Mouse (Mus musculus) stomach, postnatal 0 days (tissue): ENCODE data around the gene Aqp6. TPM values are rescaled to one million over a fixed set of nuclear protein-coding genes. Genes with fewer than 3 reads are reported as not detected.

ENCODE experiments used
- ATAC-seq: fragments of 200-750 bp; cut with Nextera tagmentation; 2 replicates; pipeline ENCODE4 v1.8.0; 2017; ENCODE audit not compliant: low FRiP score, low TSS enrichment
- DNase-seq: peaks from one replicate; pipeline ENCODE4 v3.0.0-alpha.2; 2016; ENCODE audit warnings: low spot score
- H3K27ac ChIP-seq: fragments of 300-500 bp; sonication (generic); replicated peaks from 2 replicates; pipeline ENCODE4 v1.5.1; 2014; ENCODE audit warnings: mild to moderate bottlenecking, control low read depth
- H3K27me3 ChIP-seq: fragments of 300-500 bp; sonication (generic); 2 replicates; pipeline ENCODE4 v1.6.1; 2014; ENCODE audit warnings: low read length; ENCODE audit not compliant: control insufficient read depth, insufficient read depth
- H3K36me3 ChIP-seq: fragments of 300-500 bp; sonication (generic); 2 replicates; pipeline ENCODE4 v1.6.1; 2014; ENCODE audit warnings: low read length, mixed read lengths; ENCODE audit not compliant: control insufficient read depth, insufficient read depth
- H3K4me1 ChIP-seq: fragments of 300-500 bp; sonication (generic); replicated peaks from 2 replicates; pipeline ENCODE4 v1.6.1; 2014; ENCODE audit warnings: antibody characterized with exemption; ENCODE audit not compliant: control insufficient read depth, insufficient read depth
- H3K4me2 ChIP-seq: fragments of 300-500 bp; sonication (generic); replicated peaks from 2 replicates; pipeline ENCODE4 v1.6.1; 2014; ENCODE audit warnings: low read depth, mild to moderate bottlenecking, control low read depth, moderate library complexity
- H3K4me3 ChIP-seq: fragments of 300-500 bp; sonication (generic); 2 replicates; pipeline ENCODE4 v1.5.1; 2014; ENCODE audit warnings: low read depth, low read length, control low read depth
- H3K9ac ChIP-seq: fragments of 300-500 bp; sonication (generic); 2 replicates; pipeline ENCODE4 v1.6.1; 2014; ENCODE audit warnings: mild to moderate bottlenecking, low read length, control low read depth, mixed read lengths
- H3K9me3 ChIP-seq: fragments of 300-500 bp; sonication (generic); 2 replicates; pipeline ENCODE4 v1.6.1; 2016; ENCODE audit warnings: low read length; ENCODE audit not compliant: control insufficient read depth
- CTCF ChIP-seq: IDR thresholded peaks from 2 replicates; pipeline ENCODE4 v1.5.1; 2016; ENCODE audit warnings: antibody characterized with exemption, low read depth, mild to moderate bottlenecking, moderate library complexity
- EP300 ChIP-seq: optimal IDR thresholded peaks from 2 replicates; pipeline ENCODE3; 2016; ENCODE audit warnings: antibody characterized with exemption
- WGBS: fragments of 180-500 bp; shearing (Covaris S2); extraction: QIAGEN DNeasy Blood & Tissue Kit; methylation state at CpG from one replicate; pipeline ENCODE4 v1.1.7; 2014; 5-methylcytosine and 5-hydroxymethylcytosine counted together
- polyA plus RNA-seq: library from polyadenylated mRNA; unstranded; fragments of >200 nt; fragmentation: Nextera tagmentation; extraction: Ambion mirVana; gene quantifications from 2 replicates; pipeline ENCODE4 v1.2.1, GENCODE M21; 2015

Gene Aqp6
- polyA plus RNA-seq, 1 experiment from 2014 or later, result not detected

GRCm38 (mm10) chr15:99622063-99622462 is 20.9 kb downstream of the Aqp6 start:
- Histone ChIP-seq H3K27me3 (no peaks in the 10 kb centered on the region), H3K4me2 (no peak overlapping the region), H3K36me3 (peaks cover 15% of the 10 kb centered on the region), H3K9me3 (no peaks in the 10 kb centered on the region), H3K4me1 (no peaks in the 10 kb centered on the region), H3K4me3 (no peak overlapping the region), H3K27ac (no peak overlapping the region), H3K9ac (no peak overlapping the region)
- WGBS, result 79% methylated on average over 11 of the region's 11 CpGs
- ATAC-seq (no peak), DNase-seq (no peak)
- TF ChIP-seq EP300 (no peak), CTCF (no peak)

- no peak overlapping the region for H3K27ac ChIP-seq
- H3K4me3 ChIP-seq, result no peak overlapping the region
- no peak overlapping the region for H3K4me2 ChIP-seq
- no peaks in the 10 kb centered on the region for H3K27me3 ChIP-seq
- no peak for ATAC-seq
- peaks cover 9% of the 10 kb centered on the region; the same call in 1 of the 2 replicates for H3K36me3 ChIP-seq
- TF ChIP-seq CTCF (peak; percentile 54), EP300 (no peak)
- no peak for DNase-seq
- no peak overlapping the region for H3K9ac ChIP-seq
- no peaks in the 10 kb centered on the region for H3K9me3 ChIP-seq
- no peaks in the 10 kb centered on the region for H3K4me1 ChIP-seq
Measured at GRCm38 (mm10) chr15:99631618-99632017, 30.4 kb downstream of the Aqp6 start.

- no peak for TF ChIP-seq EP300
- no peak for TF ChIP-seq CTCF
- peaks cover 9% of the 10 kb centered on the region; the same call in 1 of the 2 replicates for H3K36me3 ChIP-seq
- WGBS, result 90% methylated on average over 7 of the region's 7 CpGs
- no peak for DNase-seq
- H3K9me3 ChIP-seq, result no peaks in the 10 kb centered on the region
- no peaks in the 10 kb centered on the region for H3K4me1 ChIP-seq
- no peaks in the 10 kb centered on the region for H3K27me3 ChIP-seq
- H3K4me3 ChIP-seq, result no peak overlapping the region
- no peak overlapping the region for H3K4me2 ChIP-seq
- no peak for ATAC-seq
- no peak overlapping the region for H3K27ac ChIP-seq
- no peak overlapping the region for H3K9ac ChIP-seq
Measured at GRCm38 (mm10) chr15:99634702-99635101, 33.5 kb downstream of the Aqp6 start.

DNA sequence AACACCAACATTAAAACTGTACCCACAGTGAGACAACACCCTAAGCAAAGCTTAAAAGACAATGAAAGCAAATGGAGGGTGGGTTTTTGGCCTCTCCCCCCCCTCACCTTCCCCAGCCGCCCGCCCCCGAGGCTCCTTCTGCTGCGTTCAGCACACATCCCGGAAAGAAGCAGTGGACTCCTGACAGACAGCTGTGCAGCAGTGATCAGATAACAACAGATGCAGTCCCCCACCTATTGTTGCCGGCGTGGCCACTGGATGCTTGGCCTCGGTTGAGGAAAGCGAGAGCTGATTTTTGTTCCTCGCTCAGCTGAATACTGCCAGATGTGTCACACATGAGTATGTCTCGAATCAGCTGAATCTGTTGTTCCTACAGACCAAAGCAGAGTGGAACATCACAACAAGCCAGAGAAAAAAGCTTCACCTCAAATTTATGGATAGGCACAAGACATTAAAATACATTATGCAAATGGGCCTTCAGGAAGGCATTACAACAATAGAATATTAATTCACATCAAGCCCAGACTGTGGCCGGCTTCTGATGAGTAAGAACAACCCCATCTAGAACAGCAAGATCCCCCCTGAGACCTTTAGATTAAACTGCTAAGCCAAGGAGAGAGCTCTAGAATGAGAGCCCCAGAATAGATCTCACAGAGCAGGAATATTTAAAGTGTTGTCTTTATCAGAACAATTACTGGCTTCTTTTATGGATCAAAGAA is 36.4 kb downstream of the Aqp6 start:
- Histone ChIP-seq H3K36me3 (no peaks in the 10 kb centered on the region), H3K9ac (no peak overlapping the region), H3K4me2 (no peak overlapping the region), H3K9me3 (no peaks in the 10 kb centered on the region), H3K4me3 (no peak overlapping the region), H3K4me1 (no peaks in the 10 kb centered on the region), H3K27me3 (no peaks in the 10 kb centered on the region), H3K27ac (no peak overlapping the region)
- no peak for DNase-seq
- TF ChIP-seq EP300 (no peak), CTCF (no peak)
- WGBS, result 91% methylated on average over 12 of the region's 12 CpGs
- ATAC-seq, result no peak

DNA sequence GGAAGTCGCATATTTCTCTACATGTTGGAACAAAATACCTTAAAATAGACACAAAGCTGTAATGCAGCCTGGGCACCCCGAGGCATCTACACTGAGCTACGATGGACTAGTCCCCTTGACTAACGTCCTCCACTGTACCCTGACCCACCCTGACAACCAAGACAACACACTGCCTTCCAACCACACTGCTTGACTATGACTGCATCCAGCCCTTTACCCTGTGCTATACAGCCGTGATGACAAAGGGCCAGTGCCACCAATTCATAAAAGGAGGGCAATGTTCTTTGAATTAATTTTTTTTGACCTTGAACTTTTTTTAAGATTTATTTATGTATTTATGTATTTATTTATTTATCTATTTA is 36.9 kb downstream of the Aqp6 start:
- WGBS, result 86% methylated on average over 5 of the region's 5 CpGs

DNA sequence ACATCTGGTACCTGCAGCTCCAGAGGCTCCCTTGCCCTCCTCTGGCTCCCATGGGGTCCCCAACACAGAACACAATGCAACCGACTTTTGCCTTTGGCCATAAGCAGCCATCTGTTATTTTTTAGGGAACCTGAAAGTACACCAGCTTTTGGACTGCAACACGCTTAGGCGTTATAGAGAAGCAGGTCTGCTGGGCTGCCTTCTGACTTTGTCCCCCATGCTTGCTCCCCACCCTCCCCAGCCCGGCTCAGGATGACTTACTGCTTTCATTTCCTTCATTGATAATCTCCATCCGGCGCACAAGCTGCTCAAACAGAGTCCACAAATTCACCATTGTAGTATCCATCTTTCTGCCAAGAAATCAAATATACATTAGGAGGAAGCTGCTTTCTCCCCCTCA is 41.4 kb downstream of the Aqp6 start:
- WGBS, result 55% methylated on average over 6 of the region's 6 CpGs
- ATAC-seq (no peak), DNase-seq (no peak)
- TF ChIP-seq CTCF (no peak), EP300 (no peak)
- H3K27me3 ChIP-seq, result no peaks in the 10 kb centered on the region
- no peak overlapping the region for H3K4me3 ChIP-seq
- H3K4me1 ChIP-seq, result no peaks in the 10 kb centered on the region
- no peak overlapping the region for H3K9ac ChIP-seq
- H3K4me2 ChIP-seq, result no peak overlapping the region
- H3K27ac ChIP-seq, result no peak overlapping the region
- H3K9me3 ChIP-seq, result no peaks in the 10 kb centered on the region
- H3K36me3 ChIP-seq, result no peaks in the 10 kb centered on the region

More for the DNA sequence above, 36.9 kb downstream of the Aqp6 start:
- Histone ChIP-seq H3K27me3 (no peaks in the 10 kb centered on the region), H3K36me3 (no peaks in the 10 kb centered on the region), H3K9ac (no peak overlapping the region), H3K9me3 (no peaks in the 10 kb centered on the region), H3K27ac (no peak overlapping the region), H3K4me2 (no peak overlapping the region), H3K4me1 (no peaks in the 10 kb centered on the region), H3K4me3 (no peak overlapping the region)
- DNase-seq (no peak), ATAC-seq (no peak)
- TF ChIP-seq CTCF (no peak), EP300 (no peak)
